Mouse (Mus musculus) liver, postnatal 0 days (tissue): ENCODE data around the gene Wnt3a. TPM values are rescaled to one million over a fixed set of nuclear protein-coding genes. Genes with fewer than 3 reads are reported as not detected.

ENCODE experiments used
- ATAC-seq: fragments of 200-750 bp; cut with Nextera tagmentation; 2 replicates; pipeline ENCODE4 v1.8.0; 2017; ENCODE audit warnings: mild to moderate bottlenecking, moderate library complexity
- DNase-seq: peaks from one replicate; pipeline ENCODE4 v3.0.0-alpha.2; 2016
- H3K27ac ChIP-seq: fragments of 300-500 bp; sonication (generic); 2 replicates; pipeline ENCODE4 v1.5.1; 2014; ENCODE audit warnings: antibody characterized with exemption, moderate library complexity, mild to moderate bottlenecking, low read depth
- H3K27me3 ChIP-seq: fragments of 300-500 bp; sonication (generic); 2 replicates; pipeline ENCODE4 v1.6.1; 2014; ENCODE audit warnings: low read length, control low read depth, mixed read lengths; ENCODE audit not compliant: insufficient read depth
- H3K36me3 ChIP-seq: fragments of 300-500 bp; sonication (generic); replicated peaks from 2 replicates; pipeline ENCODE4 v1.6.1; 2014; ENCODE audit warnings: mild to moderate bottlenecking, control low read depth, low read length, moderate library complexity, mixed read lengths; ENCODE audit not compliant: insufficient read depth
- H3K4me1 ChIP-seq: fragments of 300-500 bp; sonication (generic); 2 replicates; pipeline ENCODE4 v1.6.1; 2014; ENCODE audit warnings: antibody characterized with exemption, mild to moderate bottlenecking, control low read depth; ENCODE audit not compliant: insufficient read depth
- H3K4me2 ChIP-seq: fragments of 300-500 bp; sonication (generic); 2 replicates; pipeline ENCODE4 v1.6.1; 2014; ENCODE audit warnings: low read depth, mild to moderate bottlenecking, low read length, moderate library complexity, mixed read lengths
- H3K4me3 ChIP-seq: fragments of 300-500 bp; sonication (generic); 2 replicates; pipeline ENCODE4 v1.5.1; 2014; ENCODE audit warnings: low read depth, low read length
- H3K9ac ChIP-seq: fragments of 300-500 bp; sonication (generic); replicated peaks from 2 replicates; pipeline ENCODE4 v1.6.1; 2014; ENCODE audit warnings: mild to moderate bottlenecking, moderate library complexity
- H3K9me3 ChIP-seq: fragments of 300-500 bp; sonication (generic); 2 replicates; pipeline ENCODE4 v1.6.1; 2016; ENCODE audit warnings: mild to moderate bottlenecking, control low read depth, low read length, mixed read lengths
- CTCF ChIP-seq: sonication (generic); IDR thresholded peaks from 2 replicates; pipeline ENCODE4 v1.5.1; 2016; ENCODE audit warnings: antibody characterized with exemption, low read depth
- EP300 ChIP-seq: IDR thresholded peaks from 2 replicates; pipeline ENCODE4 v1.6.1; 2016; ENCODE audit warnings: antibody characterized with exemption, low read depth, mild to moderate bottlenecking
- WGBS: fragments of 180-500 bp; shearing (Covaris S2); extraction: QIAGEN DNeasy Blood & Tissue Kit; methylation state at CpG from one replicate; pipeline ENCODE4 v1.1.7; 2014; ENCODE audit not compliant: insufficient replicate concordance; 5-methylcytosine and 5-hydroxymethylcytosine counted together
- polyA plus RNA-seq: library from polyadenylated mRNA; unstranded; fragments of >200 nt; fragmentation: Nextera tagmentation; extraction: Ambion mirVana; gene quantifications from 2 replicates; pipeline ENCODE4 v1.2.1, GENCODE M21; 2015

Wnt3a gene
- polyA plus RNA-seq, 1 experiment from 2014 or later = not detected

DNA sequence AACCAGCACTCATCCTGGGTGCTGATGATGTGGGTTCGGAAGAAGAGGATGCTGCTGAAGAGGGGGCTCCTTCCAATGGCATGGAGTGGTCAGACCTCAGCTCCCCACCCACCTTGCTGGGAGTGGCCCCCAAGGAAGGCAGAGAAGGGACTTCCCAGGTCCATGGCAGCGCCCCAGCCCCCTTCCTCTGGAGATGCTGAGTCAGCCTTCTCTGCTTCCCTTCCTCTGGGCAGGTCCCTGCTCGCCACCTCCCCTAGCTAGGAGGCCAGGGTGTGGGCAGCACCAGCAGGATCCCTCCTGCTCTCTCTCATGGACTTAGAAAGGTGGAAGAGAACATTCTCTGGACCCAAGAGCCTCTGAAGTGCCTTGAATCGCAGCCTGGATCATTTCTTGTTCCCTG lies 12.5 kb downstream of the Wnt3a start:
- ATAC-seq = no peak
- no peaks in the 10 kb centered on the region for H3K36me3 ChIP-seq
- H3K4me2 ChIP-seq = no peak overlapping the region
- H3K27me3 ChIP-seq = peaks cover 28% of the 10 kb centered on the region; the same call in 1 of the 2 replicates
- no peaks in the 10 kb centered on the region for H3K4me1 ChIP-seq
- no peak overlapping the region for H3K27ac ChIP-seq
- no peak overlapping the region for H3K4me3 ChIP-seq
- DNase-seq = no peak
- H3K9ac ChIP-seq = no peak overlapping the region
- no peaks in the 10 kb centered on the region for H3K9me3 ChIP-seq
- WGBS = 53% methylated on average over 4 of the region's 4 CpGs
- no peak for TF ChIP-seq CTCF
- no peak for TF ChIP-seq EP300

DNA sequence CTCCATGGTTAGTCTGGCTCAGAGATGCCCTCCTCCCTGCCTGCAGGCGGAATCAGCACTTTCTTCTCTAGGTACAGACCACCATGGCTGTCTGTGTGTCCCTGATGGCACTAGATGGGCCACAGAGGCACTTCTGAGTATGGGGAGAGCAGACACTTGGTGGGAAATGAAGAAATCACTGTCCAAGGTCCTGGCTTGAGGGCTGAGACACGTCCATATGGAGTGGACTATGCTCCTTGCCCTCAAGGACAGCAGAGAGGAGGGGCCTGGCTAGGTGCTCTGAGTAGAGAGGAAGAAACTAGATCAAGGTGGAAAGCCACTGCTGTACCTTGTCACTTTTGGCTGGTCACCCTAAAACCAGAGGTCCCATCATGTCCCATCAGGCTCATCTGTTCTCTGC lies 13.7 kb downstream of the Wnt3a start:
- no peak for ATAC-seq
- no peaks in the 10 kb centered on the region for H3K36me3 ChIP-seq
- no peaks in the 10 kb centered on the region for H3K4me1 ChIP-seq
- H3K27me3 ChIP-seq = peaks cover 22% of the 10 kb centered on the region; the same call in 1 of the 2 replicates
- H3K4me2 ChIP-seq = no peak overlapping the region
- no peak for DNase-seq
- H3K9ac ChIP-seq = no peak overlapping the region
- H3K4me3 ChIP-seq = no peak overlapping the region
- TF ChIP-seq EP300 (no peak), CTCF (no peak)
- 30% methylated on average over 2 of the region's 2 CpGs for WGBS
- no peak overlapping the region for H3K27ac ChIP-seq
- H3K9me3 ChIP-seq = no peaks in the 10 kb centered on the region

DNA sequence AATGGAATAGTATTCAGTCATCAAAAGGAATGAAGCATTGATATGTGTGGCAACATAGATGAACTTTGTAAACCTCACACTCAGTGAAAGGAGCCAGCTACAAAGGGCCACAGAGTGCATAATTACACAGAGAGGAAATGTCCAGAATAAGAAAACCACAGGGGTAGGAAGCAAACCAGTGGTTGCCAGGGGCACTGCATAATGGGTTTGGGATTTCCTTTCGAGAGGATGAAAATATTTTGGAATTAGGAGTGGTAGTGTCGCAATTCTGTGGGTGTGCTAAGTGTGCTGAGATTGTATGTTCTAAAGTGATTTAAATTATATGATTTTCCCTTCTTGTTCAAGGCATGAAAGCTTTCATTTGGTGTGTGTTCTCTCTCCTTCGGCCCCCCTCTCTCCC lies 16.4 kb downstream of the Wnt3a start:
- H3K27me3 ChIP-seq = peaks cover 12% of the 10 kb centered on the region; the same call in 1 of the 2 replicates
- no peak overlapping the region for H3K4me2 ChIP-seq
- no peaks in the 10 kb centered on the region for H3K9me3 ChIP-seq
- H3K4me1 ChIP-seq = no peaks in the 10 kb centered on the region
- ATAC-seq (no peak), DNase-seq (no peak)
- H3K36me3 ChIP-seq = no peaks in the 10 kb centered on the region
- H3K9ac ChIP-seq = no peak overlapping the region
- H3K4me3 ChIP-seq = no peak overlapping the region
- TF ChIP-seq CTCF (no peak), EP300 (no peak)
- no peak overlapping the region for H3K27ac ChIP-seq
- WGBS = 66% methylated on average over 3 of the region's 3 CpGs

DNA sequence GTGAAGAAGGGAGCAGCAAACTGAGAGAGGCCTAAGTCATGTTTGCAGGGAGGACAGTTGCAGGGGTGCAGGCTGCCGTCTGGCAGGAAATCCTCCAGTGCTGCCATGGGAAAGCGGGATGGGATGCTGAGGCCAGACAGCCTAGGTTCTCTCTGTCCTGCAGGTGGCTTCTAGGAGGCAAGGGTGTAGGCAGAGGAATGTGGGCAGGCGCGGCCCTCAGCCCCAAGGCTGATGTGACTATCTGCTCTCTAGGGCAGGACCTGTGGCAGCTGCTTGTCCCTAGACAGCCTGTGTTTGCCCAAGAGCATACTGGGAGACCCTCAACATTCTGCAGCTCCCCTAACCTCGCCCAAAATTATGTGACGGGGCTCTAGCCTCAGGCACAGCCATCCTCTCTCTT lies 23.8 kb downstream of the Wnt3a start:
- DNase-seq = no peak
- Histone ChIP-seq H3K4me1 (peaks cover 12% of the 10 kb centered on the region), H3K9ac (no peak overlapping the region), H3K27ac (no peak overlapping the region), H3K36me3 (no peaks in the 10 kb centered on the region), H3K4me3 (no peak overlapping the region), H3K9me3 (no peaks in the 10 kb centered on the region), H3K27me3 (peaks cover 44% of the 10 kb centered on the region), H3K4me2 (no peak overlapping the region)
- no peak for ATAC-seq
- TF ChIP-seq CTCF = no peak
- no peak for TF ChIP-seq EP300
- WGBS = 30% methylated on average over 6 of the region's 6 CpGs

DNA sequence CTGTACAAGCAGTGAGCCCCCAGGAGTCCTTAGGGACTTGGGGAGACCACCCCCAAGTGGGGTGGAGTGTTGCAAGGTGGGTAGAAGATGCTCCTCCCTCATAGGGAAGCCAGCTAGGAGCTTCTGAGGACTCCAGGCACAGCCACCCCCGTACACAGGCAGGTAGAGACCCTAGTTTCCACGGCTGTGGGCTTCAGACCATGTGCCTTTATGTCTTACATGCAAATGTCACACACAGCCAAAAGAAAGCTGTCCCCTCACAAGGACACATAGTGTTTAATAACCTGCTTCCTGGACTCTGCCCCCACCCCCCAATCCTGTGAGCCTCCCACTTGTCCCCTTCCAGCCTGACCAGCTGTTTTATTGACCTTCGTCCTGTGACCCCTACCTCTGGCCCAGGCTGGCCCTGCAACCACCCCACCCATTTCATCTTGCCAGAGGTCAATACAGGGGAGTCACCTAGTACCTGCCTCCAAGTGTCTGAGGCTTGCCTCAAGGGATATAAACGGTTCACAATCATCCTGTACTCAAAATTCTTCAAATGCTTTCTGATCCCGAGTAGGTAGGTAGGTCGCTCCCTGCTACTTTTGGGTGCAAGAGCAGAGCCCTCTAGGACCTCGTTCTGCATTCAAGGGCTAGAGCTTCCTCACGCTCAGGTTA lies 25.3 kb downstream of the Wnt3a start:
- H3K27me3 ChIP-seq = peaks cover 44% of the 10 kb centered on the region
- ATAC-seq (no peak), DNase-seq (no peak)
- H3K36me3 ChIP-seq = no peaks in the 10 kb centered on the region
- H3K9ac ChIP-seq = no peak overlapping the region
- peaks cover 21% of the 10 kb centered on the region for H3K4me1 ChIP-seq
- WGBS = 65% methylated on average over 8 of the region's 8 CpGs
- H3K4me3 ChIP-seq = no peak overlapping the region
- no peaks in the 10 kb centered on the region for H3K9me3 ChIP-seq
- H3K4me2 ChIP-seq = no peak overlapping the region
- TF ChIP-seq CTCF = no peak
- no peak for TF ChIP-seq EP300
- no peak overlapping the region for H3K27ac ChIP-seq

DNA sequence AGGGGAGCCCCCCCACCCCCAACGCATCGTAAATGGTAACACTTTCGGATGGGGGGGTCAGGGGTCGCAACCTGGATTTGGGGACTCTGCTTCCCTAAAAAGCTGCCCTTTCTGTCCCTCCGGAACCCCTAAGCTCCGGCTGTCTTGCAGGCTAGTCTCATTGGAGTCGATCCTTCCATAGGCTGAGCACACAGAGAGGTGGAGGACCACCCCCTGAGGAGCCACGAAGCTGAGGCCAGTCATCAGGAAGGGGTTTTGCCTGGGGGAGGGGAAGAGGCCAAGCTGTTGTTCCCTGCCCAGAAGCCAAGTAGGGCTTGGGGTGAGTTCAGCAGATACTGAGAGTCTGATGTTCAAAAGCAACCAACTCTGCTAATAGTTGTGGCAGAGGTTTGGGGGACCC lies 26.0 kb downstream of the Wnt3a start:
- H3K4me1 ChIP-seq = peaks cover 28% of the 10 kb centered on the region
- H3K27ac ChIP-seq = no peak overlapping the region
- 12% methylated on average over 8 of the region's 8 CpGs for WGBS
- no peak for TF ChIP-seq EP300
- no peaks in the 10 kb centered on the region for H3K9me3 ChIP-seq
- ATAC-seq (no peak), DNase-seq (no peak)
- no peaks in the 10 kb centered on the region for H3K36me3 ChIP-seq
- H3K4me3 ChIP-seq = peak overlapping the region; percentile 43
- H3K27me3 ChIP-seq = peaks cover 44% of the 10 kb centered on the region
- H3K4me2 ChIP-seq = peak overlapping the region; percentile 74
- H3K9ac ChIP-seq = peak overlapping the region; percentile 42
